Mouse (Mus musculus): ENCODE data around the gene Nav1.

- no peak for TF ChIP-seq CTCF (IDR thresholded peaks at IDR 0.05; ENCODE audit: extremely low read depth, insufficient read depth, insufficient read length, insufficient replicate concordance)
- TF ChIP-seq POLR2A (IDR thresholded peaks at IDR 0.05; ENCODE audit: low read depth, low read length): no peak
Measured at GRCm38 (mm10) chr1:135531981-135532380, 75.1 kb downstream of the Nav1 start.
